Mouse (Mus musculus) left cerebral cortex, adult 11 months (tissue): Measurements from ENCODE around the gene Fzd4.

Source experiments
- DNase-seq: peaks from one replicate; pipeline ENCODE4 v3.0.0; 2022; ENCODE audit warnings: low spot score

Fzd4 gene

GRCm38 (mm10) chr7:89401136-89401858 is 2.9 kb upstream of the Fzd4 start:
- DNase-seq = no peak

- DNase-seq = no peak
Observed at GRCm38 (mm10) chr7:89401936-89402335, 2.2 kb upstream of the Fzd4 start.

GRCm38 (mm10) chr7:89403053-89403972 is 842 bp upstream of the Fzd4 start:
- DNase-seq = peak; percentile 28

GRCm38 (mm10) chr7:89404734-89405440 is 732 bp downstream of the Fzd4 start:
- no peak for DNase-seq

GRCm38 (mm10) chr7:89406011-89406410 is 1.9 kb downstream of the Fzd4 start:
- no peak for DNase-seq

GRCm38 (mm10) chr7:89407006-89407940 is 3.1 kb downstream of the Fzd4 start:
- DNase-seq = no peak

GRCm38 (mm10) chr7:89410294-89410693 is 6.1 kb downstream of the Fzd4 start:
- DNase-seq = no peak

GRCm38 (mm10) chr7:89411346-89411745 is 7.2 kb downstream of the Fzd4 start:
- no peak for DNase-seq

GRCm38 (mm10) chr7:89412094-89412493 is 7.9 kb downstream of the Fzd4 start:
- DNase-seq = no peak

GRCm38 (mm10) chr7:89416027-89416426 is 11.9 kb downstream of the Fzd4 start:
- no peak for DNase-seq

- DNase-seq = no peak
Observed at GRCm38 (mm10) chr7:89417707-89418106, 13.6 kb downstream of the Fzd4 start.

- DNase-seq = no peak
Observed at GRCm38 (mm10) chr7:89418127-89418653, 14.0 kb downstream of the Fzd4 start.

GRCm38 (mm10) chr7:89418917-89419679 is 14.9 kb downstream of the Fzd4 start:
- no peak for DNase-seq

- no peak for DNase-seq
Observed at GRCm38 (mm10) chr7:89421294-89421693, 17.1 kb downstream of the Fzd4 start.

GRCm38 (mm10) chr7:89422650-89423049 is 18.5 kb downstream of the Fzd4 start:
- no peak for DNase-seq

GRCm38 (mm10) chr7:89423194-89423593 is 19.0 kb downstream of the Fzd4 start:
- no peak for DNase-seq

- DNase-seq = no peak
Observed at GRCm38 (mm10) chr7:89423688-89424255, 19.6 kb downstream of the Fzd4 start.

- no peak for DNase-seq
Observed at GRCm38 (mm10) chr7:89424659-89425058, 20.5 kb downstream of the Fzd4 start.

GRCm38 (mm10) chr7:89425803-89426725 is 21.9 kb downstream of the Fzd4 start:
- no peak for DNase-seq
